ENCODE assay signal across 10 mouse cellular contexts in genomic region chr2:35832742-35833425, GRCm38 (mm10).
A peak's percentile ranks its signal among the peaks of the same experiment; 100 is the strongest.
DNase-seq lines count a peak whose midpoint lies in the region; ATAC-seq and TF ChIP-seq lines count a peak whose summit lies in the region.
"Had no signal": no experiment of that assay in that cellular context is flagged by ENCODE, and none has a peak within 500 bp of the region (broad histone marks: within the 10 kb centered on the region; RNA-seq: fewer than 3 reads in every experiment).

No protein-coding gene starts in this region.

- TF ChIP-seq POLR2A in MEL (IDR thresholded peaks at IDR 0.05; ENCODE audit: control insufficient read depth in 1 of 2, insufficient read depth in 1 of 2, low read depth in 1 of 2, low read length in 2 of 2, poor library complexity in 1 of 2), result peak in 1 of 2 experiments; percentile 16; a peak in 1 of 4 replicates

- peak; percentile 41 to 55 for DNase-seq in adrenal gland, adult (ENCODE audit: inconsistent age in 2 of 2, low spot score in 1 of 2)
- no peak for DNase-seq in adrenal gland, postnatal 25 days
- peak; percentile 76 for DNase-seq in MEL (ENCODE audit: low read depth, low spot score)
- peak; percentile 70 for DNase-seq in heart, postnatal 0 days (ENCODE audit: low spot score)
- peak; percentile 22 for DNase-seq in large intestine, adult 2 months (ENCODE audit: low read depth, low spot score)
- no peak for DNase-seq in testis, postnatal 14 days (ENCODE audit: low spot score)
- no peak for DNase-seq in midbrain, embryonic 14.5 days
- DNase-seq in spleen, postnatal 4 days (ENCODE audit: low spot score in 2 of 2), result no peak
- DNase-seq: thymus, postnatal 25 days had no signal

- peaks cover 0 to 46% of the 10 kb centered on the region in 2 experiments; a peak in 2 of 4 replicates for H3K36me3 ChIP-seq in MEL (ENCODE audit: control insufficient read depth in 1 of 2, insufficient read depth in 2 of 2, low read length in 2 of 2)
- H3K36me3 ChIP-seq in heart, postnatal 0 days (replicated peaks; ENCODE audit: control insufficient read depth, insufficient read depth, low read length), result no peaks in the 10 kb centered on the region
- no peaks in the 10 kb centered on the region for H3K36me3 ChIP-seq in midbrain, embryonic 14.5 days (ENCODE audit: control insufficient read depth, insufficient read depth, low read length)

- TF ChIP-seq CTCF in MEL (IDR thresholded peaks at IDR 0.05 in 2 of 3, conservative IDR thresholded peaks at IDR 0.05 in 1 of 3; ENCODE audit: control insufficient read depth in 1 of 3, insufficient read depth in 1 of 3, low read depth in 2 of 3, low read length in 3 of 3, poor library complexity in 1 of 3, severe bottlenecking in 1 of 3), result no peak
- no peak for TF ChIP-seq CTCF in heart, postnatal 0 days (IDR thresholded peaks at IDR 0.05; ENCODE audit: low read depth)

- no peaks in the 10 kb centered on the region; the same call in 1 of the 2 replicates for H3K79me2 ChIP-seq in MEL (ENCODE audit: control insufficient read depth, insufficient read depth, low read length, poor library complexity)

- peaks cover 24 to 54% of the 10 kb centered on the region in 2 experiments for H3K4me1 ChIP-seq in MEL (ENCODE audit: control insufficient read depth in 1 of 2, insufficient read depth in 2 of 2, low read length in 2 of 2)
- H3K4me1 ChIP-seq in heart, postnatal 0 days (ENCODE audit: control insufficient read depth, insufficient read depth), result peaks cover 18% of the 10 kb centered on the region; the same call in 1 of the 2 replicates
- H3K4me1 ChIP-seq in midbrain, embryonic 14.5 days (ENCODE audit: control insufficient read depth, insufficient read depth, low read length), result no peaks in the 10 kb centered on the region

- no peaks in the 10 kb centered on the region for H3K9me3 ChIP-seq in MEL (replicated peaks; ENCODE audit: insufficient read depth, low read length)
- peaks cover 11% of the 10 kb centered on the region for H3K9me3 ChIP-seq in heart, postnatal 0 days (replicated peaks; ENCODE audit: control insufficient read depth, low read length)
- no peaks in the 10 kb centered on the region for H3K9me3 ChIP-seq in midbrain, embryonic 14.5 days (ENCODE audit: control insufficient read depth, low read length)

- peak; percentile 51 to 53; a peak in 3 of 4 replicates for TF ChIP-seq EP300 in MEL (IDR thresholded peaks at IDR 0.05; ENCODE audit: low read depth in 1 of 2, low read length in 2 of 2)
- no peak for TF ChIP-seq EP300 in heart, postnatal 0 days (IDR thresholded peaks at IDR 0.05; ENCODE audit: low read depth)

- peak overlapping the region; percentile 14 to 49 for H3K4me3 ChIP-seq in MEL (ENCODE audit: control insufficient read depth in 1 of 2, insufficient read depth in 1 of 2, low read depth in 2 of 2, low read length in 2 of 2)
- H3K4me3 ChIP-seq in heart, postnatal 0 days (ENCODE audit: low read depth, low read length), result no peak overlapping the region
- H3K4me3 ChIP-seq in midbrain, embryonic 14.5 days (replicated peaks; ENCODE audit: low read depth, low read length), result no peak overlapping the region

- peak overlapping the region; percentile 84 for H3K9ac ChIP-seq in MEL (ENCODE audit: control insufficient read depth, low read depth, low read length, poor library complexity, severe bottlenecking)
- H3K9ac ChIP-seq in heart, postnatal 0 days (replicated peaks; ENCODE audit: low read depth, low read length), result no peak overlapping the region
- H3K9ac ChIP-seq in midbrain, embryonic 14.5 days (replicated peaks; ENCODE audit: low read length), result no peak overlapping the region

- H3K27ac ChIP-seq in MEL (ENCODE audit: control insufficient read depth, low read depth, low read length), result peak overlapping the region; percentile 100
- no peak overlapping the region for H3K27ac ChIP-seq in heart, postnatal 0 days (ENCODE audit: low read depth)
- H3K27ac ChIP-seq in midbrain, embryonic 14.5 days (replicated peaks; ENCODE audit: low read depth, low read length), result no peak overlapping the region

- no peak overlapping the region for H3K4me2 ChIP-seq in heart, postnatal 0 days (ENCODE audit: low read depth, low read length)
- H3K4me2 ChIP-seq in midbrain, embryonic 14.5 days (ENCODE audit: low read length), result no peak overlapping the region

- TF ChIP-seq RAD21 in MEL (IDR thresholded peaks at IDR 0.05; ENCODE audit: low read depth, low read length), result no peak

- ATAC-seq in heart, postnatal 0 days (ENCODE audit: insufficient read depth, low read depth), result peak; percentile 66
- ATAC-seq in midbrain, embryonic 14.5 days (ENCODE audit: low FRiP score, low TSS enrichment), result no peak
- ATAC-seq: inflammation-experienced regulatory T-cells, adult 6 months had no signal

- 7% methylated on average over 11 of the region's 11 CpGs for WGBS in heart, postnatal 0 days
- 11% methylated on average over 11 of the region's 11 CpGs for WGBS in large intestine, adult 2 months
- WGBS in midbrain, embryonic 14.5 days, result 68% methylated on average over 11 of the region's 11 CpGs

- no peaks in the 10 kb centered on the region for H3K27me3 ChIP-seq in MEL (ENCODE audit: control insufficient read depth in 1 of 2, insufficient read depth in 2 of 2, low read length in 2 of 2)
- H3K27me3 ChIP-seq in heart, postnatal 0 days (ENCODE audit: control insufficient read depth, insufficient read depth, low read length), result no peaks in the 10 kb centered on the region
- no peaks in the 10 kb centered on the region for H3K27me3 ChIP-seq in midbrain, embryonic 14.5 days (ENCODE audit: control insufficient read depth, insufficient read depth, low read length)

TF ChIP-seq in MEL, 35 proteins besides CTCF, POLR2A, EP300 and RAD21:
- TF ChIP-seq ETS1 (IDR thresholded peaks at IDR 0.05; ENCODE audit: low read depth, low read length), result 0 out of 2 replicates have a peak, but pooled peaks have one; percentile 27
- peak; percentile 64; the same call in 1 of the 2 replicates for TF ChIP-seq GATA1 (IDR thresholded peaks at IDR 0.05; ENCODE audit: low read depth, low read length)
- TF ChIP-seq ZMIZ1 (IDR thresholded peaks at IDR 0.05; ENCODE audit: low read depth, low read length), result no peak; the same call in 1 of the 2 replicates
- TF ChIP-seq CHD1 (IDR thresholded peaks at IDR 0.05; ENCODE audit: low read depth, low read length), result no peak
- TF ChIP-seq MYC (IDR thresholded peaks at IDR 0.05; ENCODE audit: low read depth, low read length), result no peak
- no peak for TF ChIP-seq USF1 (IDR thresholded peaks at IDR 0.05; ENCODE audit: low read depth, low read length)
- TF ChIP-seq MAZ (IDR thresholded peaks at IDR 0.05; ENCODE audit: low read depth, low read length), result no peak
- peak; percentile 64 for TF ChIP-seq TBP (IDR thresholded peaks at IDR 0.05; ENCODE audit: low read depth, low read length)
- TF ChIP-seq TAL1 (IDR thresholded peaks at IDR 0.05; ENCODE audit: low read length), result peak; percentile 12; the same call in 1 of the 2 replicates
- 0 out of 2 replicates have a peak, but pooled peaks have one; percentile 5 for TF ChIP-seq MXI1 (IDR thresholded peaks at IDR 0.05; ENCODE audit: low read depth, low read length)
- TF ChIP-seq SMC3 (IDR thresholded peaks at IDR 0.05; ENCODE audit: low read depth, low read length), result no peak
- TF ChIP-seq CHD2 (IDR thresholded peaks at IDR 0.05; ENCODE audit: low read length), result no peak
- no peak for TF ChIP-seq USF2 (IDR thresholded peaks at IDR 0.05; ENCODE audit: borderline replicate concordance in 1 of 2, insufficient read depth in 1 of 2, low read depth in 1 of 2, low read length in 2 of 2)
- TF ChIP-seq MYB (IDR thresholded peaks at IDR 0.05; ENCODE audit: low read depth, low read length), result no peak
- TF ChIP-seq MAX (IDR thresholded peaks at IDR 0.05; ENCODE audit: low read length), result no peak
- no peak for TF ChIP-seq GABPA (IDR thresholded peaks at IDR 0.05; ENCODE audit: low read depth, low read length)
- TF ChIP-seq UBTF (IDR thresholded peaks at IDR 0.05; ENCODE audit: borderline replicate concordance, insufficient read depth, low read depth, low read length), result 0 out of 2 replicates have a peak, but pooled peaks have one; percentile 42
- no peak for TF ChIP-seq SIN3A (IDR thresholded peaks at IDR 0.05; ENCODE audit: low read length)
- peak; percentile 35; the same call in 1 of the 2 replicates for TF ChIP-seq NELFE (IDR thresholded peaks at IDR 0.05; ENCODE audit: low read depth, low read length)
- peak; percentile 47 for TF ChIP-seq TCF12 (IDR thresholded peaks at IDR 0.05; ENCODE audit: low read depth, low read length)

Comparison
In these comparisons a context has a peak if more than half of its experiments do, and no peak if none do; other contexts are left out.
1. DNase-seq: peak in adrenal gland, adult (2 of 2), MEL (single experiment), heart, postnatal 0 days (single experiment) and large intestine, adult 2 months (single experiment); none in adrenal gland, postnatal 25 days (single experiment), testis, postnatal 14 days (single experiment), midbrain, embryonic 14.5 days (single experiment) and spleen, postnatal 4 days (0 of 2).
2. H3K4me3 ChIP-seq: peak in MEL (2 of 2); none in heart, postnatal 0 days (single experiment) and midbrain, embryonic 14.5 days (single experiment).